Comparison of ENCODE assay signal across 37 mouse cellular contexts in the genomic region with DNA sequence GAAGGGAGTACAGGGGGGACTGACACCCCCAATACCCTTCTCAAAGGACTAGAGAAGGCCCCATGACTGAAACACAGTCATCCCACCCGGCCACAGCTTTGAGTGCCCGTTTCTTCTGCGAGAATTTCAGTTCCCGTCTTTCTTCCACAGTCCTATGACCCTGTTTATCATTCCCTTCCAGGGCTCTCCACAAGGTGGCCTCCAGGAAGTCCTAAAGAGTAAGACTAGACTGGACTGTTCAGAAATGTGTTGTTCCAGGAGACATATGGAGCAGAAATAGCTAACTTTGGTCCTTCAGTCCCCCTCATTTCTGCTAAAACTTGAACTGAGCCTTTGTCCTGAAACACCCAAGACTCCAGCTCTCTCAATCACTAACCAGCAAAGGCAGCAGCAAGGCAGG. TPM values are rescaled to one million over a fixed set of nuclear protein-coding genes. Genes with fewer than 3 reads are reported as not detected.
DNase-seq lines count a peak whose midpoint lies in the region; ATAC-seq and TF ChIP-seq lines count a peak whose summit lies in the region.
"Had no signal": no experiment of that assay in that cellular context is flagged by ENCODE, and none has a peak within 500 bp of the region (broad histone marks: within the 10 kb centered on the region; RNA-seq: fewer than 3 reads in every experiment).

No protein-coding gene starts in this region.

- H3K4me2 ChIP-seq in hindbrain, postnatal 0 days (ENCODE audit: low read depth, low read length): no peak overlapping the region
- no peak overlapping the region for H3K4me2 ChIP-seq in hindbrain, embryonic 12.5 days (replicated peaks)
- H3K4me2 ChIP-seq in lung, embryonic 14.5 days: no peak overlapping the region
- H3K4me2 ChIP-seq: embryonic facial prominence, embryonic 13.5 days; forebrain, embryonic 12.5 days; heart, embryonic 13.5 days; hindbrain, embryonic 14.5 days; limb, embryonic 13.5 days; liver, embryonic 12.5 days; midbrain, embryonic 15.5 days had no signal

- H3K9me3 ChIP-seq in hindbrain, postnatal 0 days (ENCODE audit: low read length): no peaks in the 10 kb centered on the region
- H3K9me3 ChIP-seq in hindbrain, embryonic 12.5 days (replicated peaks): no peaks in the 10 kb centered on the region
- no peaks in the 10 kb centered on the region for H3K9me3 ChIP-seq in lung, embryonic 14.5 days (ENCODE audit: low read depth, low read length)
- H3K9me3 ChIP-seq: embryonic facial prominence, embryonic 13.5 days; forebrain, embryonic 12.5 days; heart, embryonic 13.5 days; limb, embryonic 13.5 days; liver, embryonic 12.5 days; midbrain, embryonic 15.5 days had no signal

- H3K4me3 ChIP-seq in hindbrain, postnatal 0 days (ENCODE audit: low read length): no peak overlapping the region
- H3K4me3 ChIP-seq in hindbrain, embryonic 12.5 days: no peak overlapping the region
- no peak overlapping the region for H3K4me3 ChIP-seq in lung, embryonic 14.5 days (ENCODE audit: low read depth, low read length)
- H3K4me3 ChIP-seq in lung, adult 2 months (replicated peaks; ENCODE audit: extremely low read depth, low read depth, low read length): no peak overlapping the region
- H3K4me3 ChIP-seq: embryonic facial prominence, embryonic 13.5 days; erythroblast, embryonic 14.5 days; forebrain, embryonic 12.5 days; heart, embryonic 13.5 days; limb, embryonic 13.5 days; liver, embryonic 12.5 days; midbrain, embryonic 15.5 days; myocyte had no signal

- H3K27me3 ChIP-seq in hindbrain, postnatal 0 days (ENCODE audit: insufficient read depth, low read length): no peaks in the 10 kb centered on the region
- H3K27me3 ChIP-seq in hindbrain, embryonic 12.5 days: no peaks in the 10 kb centered on the region
- H3K27me3 ChIP-seq in lung, embryonic 14.5 days (ENCODE audit: insufficient read depth, low read length): no peaks in the 10 kb centered on the region
- H3K27me3 ChIP-seq: embryonic facial prominence, embryonic 13.5 days; forebrain, embryonic 12.5 days; heart, embryonic 13.5 days; limb, embryonic 13.5 days; midbrain, embryonic 15.5 days had no signal

- no peak overlapping the region for H3K9ac ChIP-seq in hindbrain, postnatal 0 days (replicated peaks; ENCODE audit: low read length)
- no peak overlapping the region for H3K9ac ChIP-seq in hindbrain, embryonic 12.5 days
- no peak overlapping the region for H3K9ac ChIP-seq in lung, embryonic 14.5 days
- H3K9ac ChIP-seq: embryonic facial prominence, embryonic 13.5 days; forebrain, embryonic 12.5 days; heart, embryonic 13.5 days; hindbrain, embryonic 14.5 days; limb, embryonic 13.5 days; liver, embryonic 12.5 days; midbrain, embryonic 15.5 days had no signal

- peak; percentile 45 for TF ChIP-seq CTCF in hindbrain, postnatal 0 days (IDR thresholded peaks at IDR 0.05; ENCODE audit: low read depth)
- peak; percentile 40 for TF ChIP-seq CTCF in lung, embryonic 14.5 days (IDR thresholded peaks at IDR 0.05; ENCODE audit: low read depth)
- no peak for TF ChIP-seq CTCF in lung, adult 2 months (IDR thresholded peaks at IDR 0.05; ENCODE audit: insufficient read depth, low read length)

- no peak for TF ChIP-seq POLR2A in lung, adult 2 months (IDR thresholded peaks at IDR 0.05; ENCODE audit: borderline replicate concordance, extremely low read depth, low read depth, low read length)

- H3K4me1 ChIP-seq in hindbrain, postnatal 0 days (ENCODE audit: insufficient read depth, low read length): no peaks in the 10 kb centered on the region
- H3K4me1 ChIP-seq in hindbrain, embryonic 12.5 days: peaks cover 20% of the 10 kb centered on the region
- no peaks in the 10 kb centered on the region for H3K4me1 ChIP-seq in lung, embryonic 14.5 days (ENCODE audit: insufficient read depth)
- 0 out of 2 replicates have a peak, but pooled peaks cover 3% of the 10 kb centered on the region for H3K4me1 ChIP-seq in lung, adult 2 months (ENCODE audit: control insufficient read depth, insufficient read depth, low read length)

- ATAC-seq in hindbrain, postnatal 0 days: no peak
- ATAC-seq in hindbrain, embryonic 12.5 days (ENCODE audit: low FRiP score): no peak
- no peak for ATAC-seq in lung, embryonic 14.5 days (ENCODE audit: insufficient read depth)
- ATAC-seq: intestine, embryonic 16.5 days; liver, embryonic 12.5 days; midbrain, embryonic 15.5 days had no signal

- DNase-seq in hindbrain, postnatal 0 days (ENCODE audit: low spot score): no peak
- DNase-seq in lung, embryonic 14.5 days: no peak
- DNase-seq in lung, adult 2 months: no peak
- DNase-seq in MN1 (ENCODE audit: low spot score) (peak; percentile 42), adipocyte (ENCODE audit: low spot score) (peak; percentile 51)
- no peak for DNase-seq in cerebellum, postnatal 25 days
- DNase-seq in embryo, embryonic 10 days (ENCODE audit: low spot score): no peak
- DNase-seq: adrenal gland, adult 8-10 months; B cell, adult 2 months; cerebellum, adult 18-20 months; cerebellum, postnatal 14 days; embryo, embryonic 11 days; heart, postnatal 14 days; lung, adult 18-20 months; lung, postnatal 36 days; thymus, adult 2 months; thymus, postnatal 4 days had no signal

- H3K27ac ChIP-seq in hindbrain, postnatal 0 days: no peak overlapping the region
- H3K27ac ChIP-seq in hindbrain, embryonic 12.5 days: no peak overlapping the region
- H3K27ac ChIP-seq in lung, embryonic 14.5 days (ENCODE audit: low read depth): no peak overlapping the region
- H3K27ac ChIP-seq: embryonic facial prominence, embryonic 13.5 days; forebrain, embryonic 12.5 days; heart, embryonic 13.5 days; hindbrain, embryonic 14.5 days; limb, embryonic 13.5 days; liver, embryonic 12.5 days; midbrain, embryonic 15.5 days had no signal

- H3K36me3 ChIP-seq in hindbrain, postnatal 0 days (ENCODE audit: insufficient read depth, low read length): peaks cover 50% of the 10 kb centered on the region
- H3K36me3 ChIP-seq in hindbrain, embryonic 12.5 days: peaks cover 65% of the 10 kb centered on the region
- peaks cover 69% of the 10 kb centered on the region for H3K36me3 ChIP-seq in lung, embryonic 14.5 days (ENCODE audit: insufficient read depth)

- WGBS in hindbrain, postnatal 0 days: 70% methylated on average over 4 of the region's 4 CpGs
- WGBS in hindbrain, embryonic 12.5 days: 77% methylated on average over 4 of the region's 4 CpGs
- 68% methylated on average over 4 of the region's 4 CpGs for WGBS in lung, embryonic 14.5 days
- WGBS in lung, adult 2 months: 69% methylated on average over 4 of the region's 4 CpGs

RNA-seq across cellular contexts. Expression of gene Dynll2, which starts 8.4 kb away (rescaled TPM):
- total RNA-seq in hindbrain, postnatal 0 days (2014; rRNA removed): 51.3 and 62.1 TPM in 2 replicates
- 59.7 and 60.5 TPM in 2 replicates for polyA plus RNA-seq in hindbrain, postnatal 0 days (2015; fragmentation: Nextera tagmentation; extraction: Ambion mirVana)
- polyA plus RNA-seq in hindbrain, embryonic 12.5 days (2016; fragmentation: Nextera tagmentation; extraction: Ambion mirVana): 39.9 and 44.8 TPM in 2 replicates
- polyA plus RNA-seq in lung, embryonic 14.5 days (2014; fragmentation: Nextera tagmentation; extraction: Ambion mirVana): 19.7 and 19.9 TPM in 2 replicates
- polyA plus RNA-seq in lung, adult 2 months (2012; rRNA removed): 91.2 and 105 TPM in 2 replicates

RNA-seq across cellular contexts. Expression of gene Olfr464, which starts 58.1 kb away (rescaled TPM):
- total RNA-seq in hindbrain, postnatal 0 days (2014; rRNA removed): 0.29 and 0.37 TPM in 2 replicates
- polyA plus RNA-seq in hindbrain, postnatal 0 days (2015; fragmentation: Nextera tagmentation; extraction: Ambion mirVana): 0.16 TPM in 1 of 2 replicates, not detected in the other
- polyA plus RNA-seq in hindbrain, embryonic 12.5 days (2016; fragmentation: Nextera tagmentation; extraction: Ambion mirVana): not detected in 2 replicates
- not detected in 2 replicates for polyA plus RNA-seq in lung, embryonic 14.5 days (2014; fragmentation: Nextera tagmentation; extraction: Ambion mirVana)
- 0.34 and 0.53 TPM in 2 replicates for polyA plus RNA-seq in lung, adult 2 months (2012; rRNA removed)
- total RNA-seq: adrenal gland, adult 8-10 months; gastrocnemius, adult 8-10 months; heart, postnatal 14 days; layer of hippocampus, postnatal 25 days; megakaryocyte-erythroid progenitor cell, adult 5-6 weeks; MEL; neutrophil, adult 5-6 weeks had no signal
- polyA plus RNA-seq: embryonic facial prominence, embryonic 13.5 days; erythroblast, embryonic 14.5 days; forebrain, embryonic 12.5 days; gonadal fat pad, adult 2 months; heart, embryonic 13.5 days; hindbrain, embryonic 14.5 days; intestine, embryonic 16.5 days; kidney, embryonic 16.5 days; limb, embryonic 13.5 days; liver, embryonic 12.5 days; myocyte; small intestine, adult 2 months; stomach, embryonic 16.5 days had no signal

Comparison
In these comparisons a context has a peak if more than half of its experiments do, and no peak if none do; other contexts are left out.
1. DNase-seq: peak in MN1 (single experiment) and adipocyte (single experiment); none in hindbrain, postnatal 0 days (single experiment), lung, embryonic 14.5 days (single experiment), lung, adult 2 months (single experiment), cerebellum, postnatal 25 days (0 of 2) and embryo, embryonic 10 days (single experiment).